ENCODE assay signal across 1 mouse cellular context in genomic region chr8:84207811-84208210, GRCm38 (mm10).
TF ChIP-seq lines count a peak whose summit lies in the region.

No protein-coding gene starts in this region.

TF ChIP-seq in MEL, 35 proteins besides CTCF, POLR2A, EP300 and RAD21 (continued from another document):
- no peak for TF ChIP-seq MAZ (IDR thresholded peaks at IDR 0.05; ENCODE audit: low read depth, low read length)
- TF ChIP-seq TCF12 (IDR thresholded peaks at IDR 0.05; ENCODE audit: low read depth, low read length) = no peak
- no peak for TF ChIP-seq ZMIZ1 (IDR thresholded peaks at IDR 0.05; ENCODE audit: low read depth, low read length)
- TF ChIP-seq MAX (IDR thresholded peaks at IDR 0.05; ENCODE audit: low read length) = no peak
- no peak for TF ChIP-seq BHLHE40 (IDR thresholded peaks at IDR 0.05; ENCODE audit: borderline replicate concordance, low read depth, low read length)
- no peak for TF ChIP-seq NRF1 (IDR thresholded peaks at IDR 0.05; ENCODE audit: insufficient read depth, low read depth, low read length, poor library complexity, severe bottlenecking)
- TF ChIP-seq ZC3H11A (IDR thresholded peaks at IDR 0.05; ENCODE audit: low read depth, low read length) = no peak
- peak; percentile 35; the same call in 1 of the 2 replicates for TF ChIP-seq MYB (IDR thresholded peaks at IDR 0.05; ENCODE audit: low read depth, low read length)
- TF ChIP-seq CHD2 (IDR thresholded peaks at IDR 0.05; ENCODE audit: low read length) = no peak
- TF ChIP-seq SMC3 (IDR thresholded peaks at IDR 0.05; ENCODE audit: low read depth, low read length) = no peak
- no peak for TF ChIP-seq NELFE (IDR thresholded peaks at IDR 0.05; ENCODE audit: low read depth, low read length)
- TF ChIP-seq ZNF384 (IDR thresholded peaks at IDR 0.05; ENCODE audit: low read depth, low read length) = no peak
- TF ChIP-seq E2F4 (IDR thresholded peaks at IDR 0.05; ENCODE audit: borderline replicate concordance, low read depth, low read length) = no peak
- 0 out of 2 replicates have a peak, but pooled peaks have one; percentile 20 for TF ChIP-seq HCFC1 (IDR thresholded peaks at IDR 0.05; ENCODE audit: low read depth, low read length)
- 0 out of 2 replicates have a peak, but pooled peaks have one; percentile 9 for TF ChIP-seq ETS1 (IDR thresholded peaks at IDR 0.05; ENCODE audit: low read depth, low read length)
- no peak for TF ChIP-seq ZKSCAN1 (IDR thresholded peaks at IDR 0.05; ENCODE audit: low read depth, low read length)
- no peak for TF ChIP-seq TBP (IDR thresholded peaks at IDR 0.05; ENCODE audit: low read depth, low read length)
- no peak for TF ChIP-seq MYC (IDR thresholded peaks at IDR 0.05; ENCODE audit: low read depth, low read length)
- TF ChIP-seq GATA1 (IDR thresholded peaks at IDR 0.05; ENCODE audit: low read depth, low read length) = no peak
- no peak for TF ChIP-seq MXI1 (IDR thresholded peaks at IDR 0.05; ENCODE audit: low read depth, low read length)
- TF ChIP-seq MEF2A (IDR thresholded peaks at IDR 0.05; ENCODE audit: extremely low read depth, insufficient replicate concordance, low read depth, low read length, poor library complexity, severe bottlenecking) = no peak
- TF ChIP-seq RCOR1 (IDR thresholded peaks at IDR 0.05; ENCODE audit: low read depth, low read length) = no peak
- TF ChIP-seq JUND (IDR thresholded peaks at IDR 0.05; ENCODE audit: low read depth, low read length) = no peak
- no peak for TF ChIP-seq USF2 (IDR thresholded peaks at IDR 0.05; ENCODE audit: borderline replicate concordance in 1 of 2, insufficient read depth in 1 of 2, low read depth in 1 of 2, low read length in 2 of 2)
